ENCODE assay signal across 8 mouse cellular contexts in genomic region chr8:61409712-61410111, GRCm38 (mm10).
DNase-seq lines count a peak whose midpoint lies in the region; ATAC-seq and TF ChIP-seq lines count a peak whose summit lies in the region.
"Not testable (repeated sequence)": the region's sequence is repeated elsewhere in the genome, so short reads cannot be mapped to it uniquely, and the experiment has no call there.

No protein-coding gene starts in this region.

- not testable (repeated sequence) for H3K27ac ChIP-seq in intestine, embryonic 16.5 days (ENCODE audit: low read length); kidney, postnatal 0 days; limb, embryonic 14.5 days (replicated peaks; ENCODE audit: low read depth, low read length); lung, embryonic 14.5 days (ENCODE audit: low read depth); lung, embryonic 15.5 days; lung, embryonic 16.5 days (ENCODE audit: low read length); lung, postnatal 0 days (ENCODE audit: low read length)

- TF ChIP-seq CTCF in kidney, postnatal 0 days (IDR thresholded peaks at IDR 0.05; ENCODE audit: low read depth); lung, embryonic 14.5 days (IDR thresholded peaks at IDR 0.05; ENCODE audit: low read depth); lung, postnatal 0 days (IDR thresholded peaks at IDR 0.05): not testable (repeated sequence)

- not testable (repeated sequence) for H3K36me3 ChIP-seq in intestine, embryonic 16.5 days (ENCODE audit: control insufficient read depth, insufficient read depth, low read length); kidney, postnatal 0 days (ENCODE audit: insufficient read depth, low read length); limb, embryonic 14.5 days (ENCODE audit: control insufficient read depth, insufficient read depth, low read length); lung, embryonic 14.5 days (ENCODE audit: insufficient read depth); lung, embryonic 15.5 days; lung, embryonic 16.5 days (ENCODE audit: control insufficient read depth, insufficient read depth, low read length); lung, postnatal 0 days (ENCODE audit: insufficient read depth, low read length)

- not testable (repeated sequence) for H3K4me1 ChIP-seq in intestine, embryonic 16.5 days (ENCODE audit: control insufficient read depth, insufficient read depth, low read length); kidney, postnatal 0 days (replicated peaks; ENCODE audit: insufficient read depth, low read length); limb, embryonic 14.5 days (ENCODE audit: control insufficient read depth, insufficient read depth, low read length); lung, embryonic 14.5 days (ENCODE audit: insufficient read depth); lung, embryonic 15.5 days; lung, embryonic 16.5 days (replicated peaks; ENCODE audit: control insufficient read depth, insufficient read depth, low read length); lung, postnatal 0 days (ENCODE audit: insufficient read depth, low read depth, low read length)

- not testable (repeated sequence) for TF ChIP-seq POLR2A in limb, embryonic 14.5 days (IDR thresholded peaks at IDR 0.05; ENCODE audit: borderline replicate concordance, extremely low read depth, insufficient read depth, insufficient read length)

- not testable (repeated sequence) for H3K4me2 ChIP-seq in intestine, embryonic 16.5 days (ENCODE audit: low read depth, low read length); kidney, postnatal 0 days (ENCODE audit: low read length); limb, embryonic 14.5 days (replicated peaks; ENCODE audit: low read depth, low read length, severe bottlenecking); lung, embryonic 14.5 days; lung, embryonic 15.5 days; lung, embryonic 16.5 days (ENCODE audit: low read depth, low read length); lung, postnatal 0 days (replicated peaks; ENCODE audit: low read depth, low read length)

- peak; percentile 49 for DNase-seq in kidney, postnatal 0 days (ENCODE audit: low spot score)
- not testable (repeated sequence) for DNase-seq in limb, embryonic 14.5 days (ENCODE audit: low spot score); lung, embryonic 14.5 days
- DNase-seq in lung, postnatal 0 days (ENCODE audit: low spot score): peak; percentile 40
- DNase-seq in lung, postnatal 10 days: peak; percentile 38

- 0 out of 2 replicates have a peak, but pooled peaks have one; percentile 52 for ATAC-seq in intestine, embryonic 16.5 days
- not testable (repeated sequence) for ATAC-seq in kidney, postnatal 0 days (replicated peaks; ENCODE audit: low FRiP score, low read depth)
- ATAC-seq in limb, embryonic 14.5 days (ENCODE audit: low FRiP score, low read depth): 0 out of 2 replicates have a peak, but pooled peaks have one; percentile 50
- ATAC-seq in lung, embryonic 14.5 days (ENCODE audit: insufficient read depth): 0 out of 2 replicates have a peak, but pooled peaks have one; percentile 38
- peak; percentile 27; the same call in 1 of the 2 replicates for ATAC-seq in lung, embryonic 15.5 days (ENCODE audit: borderline replicate concordance, extremely low read depth, low FRiP score, low TSS enrichment)
- ATAC-seq in lung, embryonic 16.5 days (ENCODE audit: low read depth): peak; percentile 49; the same call in 1 of the 2 replicates
- ATAC-seq in lung, postnatal 0 days: peak; percentile 57; the same call in 1 of the 2 replicates

- not testable (repeated sequence) for H3K4me3 ChIP-seq in intestine, embryonic 16.5 days (ENCODE audit: low read length); kidney, postnatal 0 days (replicated peaks; ENCODE audit: low read depth, low read length); limb, embryonic 14.5 days (replicated peaks; ENCODE audit: low read length); lung, embryonic 14.5 days (ENCODE audit: low read depth, low read length); lung, embryonic 15.5 days; lung, embryonic 16.5 days (ENCODE audit: low read length); lung, postnatal 0 days (ENCODE audit: low read depth, low read length)

- not testable (repeated sequence) for H3K27me3 ChIP-seq in intestine, embryonic 16.5 days (replicated peaks; ENCODE audit: control insufficient read depth, insufficient read depth, low read length); kidney, postnatal 0 days (ENCODE audit: insufficient read depth, low read length); limb, embryonic 14.5 days (ENCODE audit: control insufficient read depth, insufficient read depth, low read length); lung, embryonic 14.5 days (ENCODE audit: insufficient read depth, low read length); lung, embryonic 15.5 days; lung, embryonic 16.5 days (ENCODE audit: control insufficient read depth, insufficient read depth, low read depth, low read length); lung, postnatal 0 days (replicated peaks; ENCODE audit: insufficient read depth, low read length)

- H3K9ac ChIP-seq in intestine, embryonic 16.5 days (ENCODE audit: low read depth, low read length); kidney, postnatal 0 days (ENCODE audit: low read depth, low read length); limb, embryonic 14.5 days (ENCODE audit: low read depth, low read length, severe bottlenecking); lung, embryonic 14.5 days; lung, embryonic 15.5 days; lung, embryonic 16.5 days (ENCODE audit: low read length); lung, postnatal 0 days (replicated peaks; ENCODE audit: low read depth): not testable (repeated sequence)

- WGBS in intestine, embryonic 16.5 days: 70% methylated on average over 5 of the region's 5 CpGs
- WGBS in kidney, postnatal 0 days: 77% methylated on average over 5 of the region's 5 CpGs
- WGBS in limb, embryonic 14.5 days: 62% methylated on average over 5 of the region's 5 CpGs
- 79% methylated on average over 5 of the region's 5 CpGs for WGBS in lung, embryonic 14.5 days
- WGBS in lung, embryonic 15.5 days: 62% methylated on average over 5 of the region's 5 CpGs
- WGBS in lung, embryonic 16.5 days: 59% methylated on average over 5 of the region's 5 CpGs
- 64% methylated on average over 5 of the region's 5 CpGs for WGBS in lung, postnatal 0 days

- not testable (repeated sequence) for H3K9me3 ChIP-seq in intestine, embryonic 16.5 days (ENCODE audit: control insufficient read depth, low read length); kidney, postnatal 0 days (replicated peaks; ENCODE audit: low read length); limb, embryonic 14.5 days (ENCODE audit: control insufficient read depth, low read length); lung, embryonic 14.5 days (ENCODE audit: low read depth, low read length); lung, embryonic 15.5 days; lung, embryonic 16.5 days (ENCODE audit: control insufficient read depth, low read length); lung, postnatal 0 days (ENCODE audit: low read length)

- TF ChIP-seq EP300 in lung, postnatal 0 days (IDR thresholded peaks at IDR 0.05): not testable (repeated sequence)
